Mouse (Mus musculus): ENCODE measurements around the gene Slc5a2. TPM values are rescaled to one million over a fixed set of nuclear protein-coding genes. Genes with fewer than 3 reads are reported as not detected.

Slc5a2 gene
- polyA plus RNA-seq, 2 experiments, result 1.8 to 2.9 TPM

DNA sequence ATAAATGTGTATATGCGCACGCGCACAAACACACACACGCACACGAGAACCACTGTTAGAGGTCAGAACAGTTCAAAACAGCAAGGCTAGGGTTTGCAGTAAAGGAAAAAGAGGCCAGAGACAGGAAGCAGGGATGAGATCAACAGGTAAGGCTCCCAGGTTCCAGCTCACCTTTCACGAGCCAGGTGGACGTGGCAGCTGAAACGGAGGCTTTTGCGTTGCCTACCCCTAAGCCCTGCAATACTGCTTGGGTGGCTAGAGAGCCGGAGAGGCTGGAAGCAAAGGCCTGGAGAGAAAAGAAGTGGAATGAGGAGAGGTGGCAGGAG is 31.8 kb downstream of the Slc5a2 start:
- Histone ChIP-seq H3K9ac (replicated peaks) (peak overlapping the region; percentile 84), H3K4me2 (ENCODE audit: low read depth) (peak overlapping the region; percentile 87), H3K9me3 (ENCODE audit: control insufficient read depth, low read length) (no peaks in the 10 kb centered on the region), H3K27me3 (ENCODE audit: control insufficient read depth, insufficient read depth, low read length) (no peaks in the 10 kb centered on the region), H3K4me3 (ENCODE audit: insufficient read depth in 1 of 2, low read depth in 2 of 2, low read length in 2 of 2) (peak overlapping the region; percentile 93 to 97), H3K4me1 (replicated peaks; ENCODE audit: control insufficient read depth in 2 of 2, insufficient read depth in 2 of 2, low read length in 1 of 2) (peaks cover 64 to 69% of the 10 kb centered on the region in 2 experiments), H3K27ac (peak overlapping the region; percentile 90), H3K36me3 (replicated peaks; ENCODE audit: control insufficient read depth, insufficient read depth, low read depth) (peaks cover 17% of the 10 kb centered on the region)
- DNase-seq (ENCODE audit: low read depth in 3 of 3, low spot score in 3 of 3) (no peak), ATAC-seq (ENCODE audit: insufficient read depth) (peak; percentile 19; the same call in 1 of the 2 replicates)
- 17% methylated on average over 10 of the region's 10 CpGs for WGBS (ENCODE audit: insufficient replicate concordance)
- no peak for TF ChIP-seq EP300 (IDR thresholded peaks at IDR 0.05; ENCODE audit: low read depth)
- no peak for TF ChIP-seq CTCF (IDR thresholded peaks at IDR 0.05; ENCODE audit: low read depth)

DNA sequence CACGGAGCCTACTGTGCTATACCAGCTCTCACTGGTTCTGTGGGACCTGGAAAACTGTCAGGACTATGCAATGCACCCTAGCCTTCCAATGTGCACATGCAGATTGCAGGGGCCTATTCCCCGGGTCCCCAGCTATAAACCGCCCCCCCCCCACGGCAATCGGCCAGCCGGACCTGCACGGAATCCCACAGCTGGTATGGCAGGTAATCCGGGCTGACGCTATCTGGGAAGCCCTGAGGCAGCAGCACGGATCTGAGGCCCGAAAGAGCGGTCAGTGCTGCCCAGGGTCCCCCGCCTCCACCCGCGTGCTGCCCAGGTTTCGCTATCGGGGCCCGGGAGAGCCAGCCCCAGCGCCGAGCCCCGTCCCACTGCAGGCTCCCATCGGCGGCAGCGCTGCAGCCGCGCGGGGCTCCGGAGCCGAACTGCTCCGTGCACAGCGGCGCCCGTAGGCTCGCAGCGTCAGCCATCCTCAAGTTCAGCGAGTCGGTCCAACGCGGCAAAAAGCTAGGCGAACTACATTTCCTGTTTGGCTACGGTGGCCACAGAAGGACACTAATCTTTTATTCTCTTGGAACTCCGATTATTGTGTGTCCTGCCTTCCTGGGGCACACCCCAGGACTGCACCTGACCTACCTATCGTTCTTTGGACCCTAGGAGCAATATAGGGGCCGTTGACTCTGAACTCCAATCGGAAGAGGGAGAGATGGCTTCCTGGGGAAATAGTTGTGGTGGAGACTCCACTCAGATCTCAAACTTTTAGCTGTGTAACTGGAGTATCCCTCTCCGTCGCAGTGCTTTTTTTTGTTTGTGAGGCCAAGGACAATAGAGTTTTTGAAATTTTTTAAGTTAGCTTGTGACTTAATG is 32.4 kb downstream of the Slc5a2 start, which contains the start of gene BC017158:
Gene BC017158 (minus strand): TSS at position 554 of the 864 bp plus-strand sequence.
- peak; percentile 67 for ATAC-seq (ENCODE audit: insufficient read depth)
- Histone ChIP-seq H3K36me3 (replicated peaks; ENCODE audit: control insufficient read depth, insufficient read depth, low read depth) (peaks cover 14% of the 10 kb centered on the region), H3K9ac (replicated peaks) (peak within 1 kb of the TSS; percentile 84), H3K27me3 (ENCODE audit: control insufficient read depth, insufficient read depth, low read length) (no peaks in the 10 kb centered on the region), H3K27ac (peak within 1 kb of the TSS; percentile 90), H3K4me3 (ENCODE audit: insufficient read depth in 1 of 2, low read depth in 2 of 2, low read length in 2 of 2) (peak within 1 kb of the TSS; percentile 93 to 97), H3K9me3 (ENCODE audit: control insufficient read depth, low read length) (no peaks in the 10 kb centered on the region), H3K4me1 (replicated peaks; ENCODE audit: control insufficient read depth in 2 of 2, insufficient read depth in 2 of 2, low read length in 1 of 2) (peaks cover 62 to 64% of the 10 kb centered on the region in 2 experiments), H3K4me2 (ENCODE audit: low read depth) (peak within 1 kb of the TSS; percentile 87)
- DNase-seq (ENCODE audit: low read depth in 3 of 3, low spot score in 3 of 3), result peak; percentile 70 to 76 (median 75)
- TF ChIP-seq EP300 (IDR thresholded peaks at IDR 0.05; ENCODE audit: low read depth), result no peak
- no peak for TF ChIP-seq CTCF (IDR thresholded peaks at IDR 0.05; ENCODE audit: low read depth)
- WGBS (ENCODE audit: insufficient replicate concordance), result under 1% methylated on average over 47 of the region's 47 CpGs

DNA sequence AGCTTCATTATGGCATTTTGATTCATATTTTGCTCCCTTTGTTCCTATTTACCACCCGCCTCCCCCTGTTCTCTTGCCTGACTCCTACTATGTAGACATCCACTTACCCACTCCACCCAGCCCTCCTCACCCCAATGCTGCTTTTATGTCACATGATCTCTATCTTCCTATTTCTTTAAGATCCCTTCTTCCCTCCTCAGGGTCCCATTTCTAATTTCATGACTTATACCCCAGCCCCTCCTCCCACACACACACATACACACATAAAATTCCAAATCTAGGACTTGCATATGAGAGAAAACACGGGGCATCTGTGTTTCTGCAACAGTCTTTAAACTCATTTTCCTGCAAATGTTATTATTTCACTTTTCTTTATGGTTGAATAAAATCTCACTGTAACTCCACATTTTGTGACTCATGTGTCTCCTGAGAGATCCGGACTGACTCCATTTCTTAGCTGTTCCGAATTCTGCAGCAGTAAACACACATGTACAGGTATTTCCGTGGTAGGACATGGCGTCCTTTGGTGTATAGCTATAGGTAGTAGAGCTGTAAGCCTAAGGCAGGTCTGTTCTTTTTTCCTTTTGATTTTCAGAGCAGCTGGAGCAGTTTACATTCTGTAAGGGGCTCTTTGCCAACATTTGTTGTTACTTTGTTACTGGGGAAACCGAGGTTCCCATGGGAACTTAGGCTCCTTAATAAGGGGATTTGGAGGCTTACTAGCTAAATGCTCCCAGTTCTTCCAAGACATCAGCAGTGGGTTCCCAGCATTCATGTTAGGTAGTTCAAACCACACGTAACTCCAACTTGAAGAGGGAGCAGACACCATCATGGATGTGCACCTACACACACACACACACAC is 33.3 kb downstream of the Slc5a2 start:
- peak overlapping the region; percentile 87 for H3K4me2 ChIP-seq (ENCODE audit: low read depth)
- H3K9ac ChIP-seq (replicated peaks), result peak overlapping the region; percentile 84
- peaks cover 59 to 62% of the 10 kb centered on the region in 2 experiments for H3K4me1 ChIP-seq (replicated peaks; ENCODE audit: control insufficient read depth in 2 of 2, insufficient read depth in 2 of 2, low read length in 1 of 2)
- ATAC-seq (ENCODE audit: insufficient read depth) (peak; percentile 59; the same call in 1 of the 2 replicates), DNase-seq (ENCODE audit: low read depth in 3 of 3, low spot score in 3 of 3) (no peak)
- H3K27me3 ChIP-seq (ENCODE audit: control insufficient read depth, insufficient read depth, low read length), result no peaks in the 10 kb centered on the region
- H3K4me3 ChIP-seq (ENCODE audit: insufficient read depth in 1 of 2, low read depth in 2 of 2, low read length in 2 of 2), result peak overlapping the region; percentile 93 to 97; a peak in 3 of 4 replicates
- TF ChIP-seq EP300 (IDR thresholded peaks at IDR 0.05; ENCODE audit: low read depth) (no peak), CTCF (IDR thresholded peaks at IDR 0.05; ENCODE audit: low read depth) (no peak)
- no peaks in the 10 kb centered on the region for H3K9me3 ChIP-seq (ENCODE audit: control insufficient read depth, low read length)
- peak overlapping the region; percentile 90 for H3K27ac ChIP-seq
- peaks cover 12% of the 10 kb centered on the region for H3K36me3 ChIP-seq (replicated peaks; ENCODE audit: control insufficient read depth, insufficient read depth, low read depth)
- WGBS (ENCODE audit: insufficient replicate concordance), result 79% methylated on average over 8 of the region's 8 CpGs

DNA sequence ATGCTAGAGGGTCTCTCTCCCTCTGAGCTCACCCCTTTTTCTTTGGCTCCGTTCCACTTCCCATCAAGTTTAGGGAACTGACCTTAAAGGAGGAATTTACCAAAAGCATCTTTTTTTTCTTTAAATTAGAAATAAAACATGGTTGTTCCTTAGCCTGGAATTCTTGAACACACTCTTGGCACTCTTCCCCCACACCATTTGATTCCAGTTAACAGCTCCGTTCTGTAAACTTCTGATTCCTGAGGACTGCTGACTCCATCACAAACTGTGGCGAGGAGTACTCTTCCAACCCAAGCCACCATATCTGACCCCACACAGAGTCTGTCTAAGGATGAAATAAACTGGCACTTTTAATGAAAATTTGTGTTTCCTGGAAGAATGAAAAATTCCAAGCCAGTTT is 35.5 kb downstream of the Slc5a2 start:
- no peaks in the 10 kb centered on the region for H3K27me3 ChIP-seq (ENCODE audit: control insufficient read depth, insufficient read depth, low read length)
- no peak overlapping the region for H3K4me3 ChIP-seq (ENCODE audit: insufficient read depth in 1 of 2, low read depth in 2 of 2, low read length in 2 of 2)
- ATAC-seq (ENCODE audit: insufficient read depth) (no peak), DNase-seq (ENCODE audit: low read depth in 3 of 3, low spot score in 3 of 3) (no peak)
- peaks cover 8% of the 10 kb centered on the region for H3K36me3 ChIP-seq (replicated peaks; ENCODE audit: control insufficient read depth, insufficient read depth, low read depth)
- no peak overlapping the region for H3K4me2 ChIP-seq (ENCODE audit: low read depth)
- no peak overlapping the region for H3K9ac ChIP-seq (replicated peaks)
- no peaks in the 10 kb centered on the region for H3K9me3 ChIP-seq (ENCODE audit: control insufficient read depth, low read length)
- H3K4me1 ChIP-seq (replicated peaks; ENCODE audit: control insufficient read depth in 2 of 2, insufficient read depth in 2 of 2, low read length in 1 of 2), result peaks cover 41 to 44% of the 10 kb centered on the region in 2 experiments
- TF ChIP-seq EP300 (IDR thresholded peaks at IDR 0.05; ENCODE audit: low read depth), result no peak
- no peak for TF ChIP-seq CTCF (IDR thresholded peaks at IDR 0.05; ENCODE audit: low read depth)
- peak overlapping the region; percentile 86 for H3K27ac ChIP-seq
- 81% methylated on average over 3 of the region's 3 CpGs for WGBS (ENCODE audit: insufficient replicate concordance)
